Mouse (Mus musculus) left cerebral cortex, adult 9 months (tissue): ENCODE data around the gene Spr.
A peak's percentile ranks its signal among the peaks of the same experiment; 100 is the strongest.
"Not testable (repeated sequence)": the region's sequence is repeated elsewhere in the genome, so short reads cannot be mapped to it uniquely, and the experiment has no call there.

ENCODE experiments used
- DNase-seq, 2 experiments: peaks; one replicate each; pipeline ENCODE4 v3.0.0; 2022; ENCODE audit warnings: low spot score in 2 of 2

Spr gene

DNA sequence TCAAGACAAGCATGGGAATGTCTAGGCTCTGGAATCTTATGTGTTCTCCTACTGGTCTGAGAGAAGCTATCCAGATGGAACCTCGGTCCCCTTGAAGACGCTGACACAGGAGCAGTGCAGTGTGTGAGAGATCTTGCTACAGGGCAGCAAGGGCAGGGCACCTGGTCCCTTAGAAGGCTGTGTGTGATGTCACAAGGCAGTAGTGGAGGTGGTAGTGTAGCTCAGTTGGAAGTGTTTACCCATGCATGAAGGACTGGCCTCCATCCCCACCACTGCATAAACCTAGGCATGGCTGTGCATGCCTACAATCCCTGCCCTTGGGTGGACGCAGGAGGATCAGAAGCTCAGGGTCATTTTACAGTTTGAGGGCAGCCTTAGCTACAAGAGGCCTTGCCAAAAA is 5.3 kb downstream of the Spr start:
- not testable (repeated sequence) for DNase-seq

DNA sequence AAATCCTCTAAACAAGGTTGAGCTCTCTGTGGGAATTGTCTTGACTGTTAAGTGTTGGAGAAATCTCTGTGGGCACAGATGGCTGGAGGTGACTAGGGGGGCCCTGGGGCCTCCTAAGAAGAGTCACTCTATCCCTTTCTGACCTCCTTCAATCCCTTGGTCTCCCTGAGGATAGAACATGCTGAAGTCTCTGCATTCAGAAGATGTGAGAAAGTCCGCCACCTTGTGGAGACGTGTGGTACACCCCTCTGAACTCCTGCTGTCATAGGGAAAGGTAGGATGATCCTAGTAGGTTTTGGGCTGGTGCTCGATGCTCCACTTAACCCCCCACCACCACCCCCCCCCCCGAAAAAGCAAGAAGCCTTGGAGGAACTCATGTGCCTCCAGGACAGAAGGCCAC is 5.9 kb downstream of the Spr start:
- DNase-seq, result peak; percentile 33 to 88

DNA sequence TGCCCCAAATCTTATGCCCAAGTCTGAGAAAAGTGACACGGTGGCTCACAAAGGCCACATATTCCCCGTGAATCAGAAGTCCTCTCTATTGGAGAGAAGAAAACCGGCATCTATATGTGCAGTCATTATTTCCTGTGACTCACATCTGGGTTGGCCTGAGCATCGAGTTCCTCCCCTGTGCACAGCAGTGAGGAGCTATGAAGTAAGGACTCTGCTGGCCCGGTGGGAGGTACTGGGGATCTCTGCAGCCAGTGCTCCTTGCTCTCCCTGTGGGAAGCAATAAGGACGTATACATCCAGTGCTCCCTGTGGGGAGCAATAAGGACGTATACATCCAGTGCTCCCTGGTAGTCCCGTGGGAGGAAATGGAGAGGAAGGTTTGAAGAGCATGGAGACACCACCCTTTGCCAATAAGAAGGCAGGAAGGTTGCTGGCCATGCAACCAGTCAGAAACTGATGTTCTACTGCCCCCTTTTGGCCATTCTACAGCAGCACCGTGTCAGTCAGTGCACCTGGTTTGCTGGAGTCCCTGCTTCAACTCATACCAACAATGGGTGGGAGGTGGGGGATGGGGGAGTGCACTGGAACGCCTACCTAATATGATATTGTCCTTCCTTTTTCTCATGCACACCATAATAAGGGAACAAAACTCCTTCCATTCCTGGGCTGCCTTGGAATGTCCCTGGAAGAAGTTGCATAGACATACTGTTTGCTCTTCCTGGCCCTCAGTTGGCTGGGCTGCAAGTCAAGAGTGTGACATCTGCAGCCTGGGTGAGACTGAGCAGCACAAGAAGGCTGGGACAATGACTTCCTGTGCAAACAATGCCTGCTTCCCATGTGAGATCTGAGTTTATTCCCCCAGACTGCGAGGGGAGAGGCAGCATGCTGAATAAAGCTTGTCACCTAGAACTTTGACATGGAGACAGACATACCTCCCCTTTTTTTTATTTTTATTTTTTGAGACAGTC is 19.7 kb downstream of the Spr start:
- peak in 1 of 2 experiments; percentile 61 for DNase-seq

DNA sequence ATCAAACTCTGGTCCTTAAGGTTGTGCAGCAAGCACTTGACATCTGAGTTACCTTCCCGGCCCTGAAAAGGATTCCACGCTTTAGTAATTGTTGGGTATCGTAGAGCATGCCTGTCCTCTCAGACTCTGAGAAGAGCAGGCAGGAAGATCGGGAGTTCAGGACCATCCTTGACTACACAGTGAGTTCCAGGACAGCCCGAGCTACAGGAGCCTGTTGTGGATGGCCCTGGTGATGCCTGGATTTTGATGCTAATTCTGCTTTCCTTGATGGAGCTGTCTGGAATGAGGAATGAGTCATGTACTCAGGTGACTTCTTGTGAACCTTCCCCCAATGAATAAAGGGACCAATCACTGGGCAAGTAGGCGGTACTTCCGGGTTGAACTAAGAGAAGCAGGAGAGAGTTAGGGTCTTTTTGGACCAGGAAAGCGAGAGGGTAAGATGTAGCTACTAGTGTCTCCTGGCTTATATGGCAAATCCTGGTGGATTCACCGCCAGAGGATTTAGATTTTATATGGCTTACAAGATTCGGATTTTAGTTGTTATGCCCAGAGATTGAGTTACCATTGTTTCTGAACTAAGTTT is 32.4 kb downstream of the Spr start:
- DNase-seq, result no peak

DNA sequence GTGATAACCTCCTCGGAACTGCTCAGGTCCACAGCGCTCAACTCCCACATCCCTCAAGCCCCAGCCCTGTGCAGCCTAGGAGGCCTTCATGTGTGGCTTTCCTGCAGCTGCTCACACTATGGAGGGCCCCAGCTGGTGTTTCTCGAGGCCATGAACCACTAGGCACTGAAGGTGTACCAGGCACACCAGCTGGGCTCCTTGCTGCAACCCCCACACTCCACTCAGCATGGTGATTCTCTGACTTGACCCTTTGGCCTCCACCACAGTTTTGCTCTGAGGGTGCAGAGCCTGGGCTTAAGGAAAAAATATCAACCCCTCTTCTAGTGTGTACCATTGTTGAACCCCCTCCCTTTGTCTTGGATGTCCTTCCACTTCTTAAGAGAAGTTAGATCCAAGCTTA is 34.2 kb downstream of the Spr start:
- DNase-seq, result no peak

DNA sequence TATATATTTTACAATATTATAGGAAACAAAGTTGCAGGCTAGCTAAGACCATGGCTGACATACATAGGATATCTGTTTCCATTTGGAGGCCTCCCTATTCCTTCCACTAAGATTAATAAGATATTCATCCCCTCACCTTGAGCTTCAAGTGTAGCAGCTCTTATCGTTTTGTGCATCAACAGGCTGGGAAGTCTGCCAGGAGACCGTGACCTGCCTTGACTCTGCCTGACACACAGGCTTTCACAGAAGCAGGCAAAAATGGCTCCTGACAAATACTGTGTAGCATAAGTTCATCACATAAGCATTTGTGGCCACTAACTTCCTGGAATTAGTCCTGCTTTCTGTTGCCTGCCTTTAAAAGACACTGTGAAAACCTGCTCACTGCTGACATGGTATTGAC is 41.1 kb downstream of the Spr start:
- DNase-seq, result no peak

DNA sequence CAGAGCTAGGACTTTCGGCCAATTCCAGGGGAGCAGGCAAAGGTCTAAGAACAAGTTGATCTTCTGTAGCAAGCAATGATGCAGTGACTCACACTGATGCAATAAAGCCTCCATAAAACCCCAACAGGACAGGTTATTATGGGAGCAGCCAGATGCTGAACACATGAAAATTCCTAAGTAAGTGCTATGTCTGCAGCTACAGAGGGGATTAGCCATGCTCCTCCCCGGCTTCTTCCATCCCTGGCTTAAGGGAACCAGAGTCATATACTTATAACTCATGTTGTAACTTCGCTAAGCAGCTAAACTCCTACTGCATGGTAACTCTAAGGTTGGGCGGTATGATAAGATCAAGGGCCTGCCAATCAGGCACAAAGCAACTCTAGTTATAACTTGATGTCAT is 50.1 kb downstream of the Spr start:
- DNase-seq, result no peak

DNA sequence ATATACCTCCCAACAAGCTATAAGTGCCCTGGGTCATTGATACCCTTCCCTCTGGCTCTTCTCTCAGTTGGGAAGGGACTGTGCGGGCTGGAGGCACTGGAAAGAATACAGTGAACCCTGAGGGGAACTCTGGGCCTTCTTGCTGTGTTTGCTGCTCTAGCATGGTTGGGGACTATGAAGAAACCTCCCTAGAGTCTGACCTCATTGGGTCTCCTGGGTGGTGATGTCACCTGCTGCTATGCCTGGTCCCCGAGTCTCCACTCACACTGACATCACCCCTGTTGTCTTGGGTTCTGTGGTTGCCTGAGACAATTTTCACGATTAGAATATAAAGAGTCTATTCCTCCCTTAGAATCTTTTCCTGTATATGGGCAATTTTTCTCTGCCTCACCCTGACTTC is 50.9 kb downstream of the Spr start:
- no peak for DNase-seq
